Mouse (Mus musculus) retina, postnatal 1 day (tissue): ENCODE data around the gene Gm21981.

Source experiments
- DNase-seq: peaks from one replicate; pipeline ENCODE4 v3.0.0-alpha.2; 2012

Gene Gm21981

GRCm38 (mm10) chr17:47694442-47694502, at the start of gene Gm21981:
TSS of gene Gm21981 (minus strand) at chr17:47694455.
- no peak for DNase-seq

GRCm38 (mm10) chr17:47742991-47743734, 48.9 kb upstream of the Gm21981 start:
- no peak for DNase-seq

GRCm38 (mm10) chr17:47740186-47740585, 45.9 kb upstream of the Gm21981 start:
- DNase-seq = no peak

GRCm38 (mm10) chr17:47738879-47739798, 44.9 kb upstream of the Gm21981 start:
- DNase-seq = peak; percentile 45

GRCm38 (mm10) chr17:47738066-47738878, 44.0 kb upstream of the Gm21981 start:
- DNase-seq = peak; percentile 65

GRCm38 (mm10) chr17:47737271-47738065, 43.2 kb upstream of the Gm21981 start:
- DNase-seq = peak; percentile 73

- DNase-seq = peak; percentile 94
Observed at GRCm38 (mm10) chr17:47736856-47737255, 42.6 kb upstream of the Gm21981 start, which contains the start of gene Tfeb. TSS of gene Tfeb (plus strand) at chr17:47737030.

GRCm38 (mm10) chr17:47735553-47736100, 41.4 kb upstream of the Gm21981 start:
- no peak for DNase-seq

- no peak for DNase-seq
Observed at GRCm38 (mm10) chr17:47730633-47731575, 36.6 kb upstream of the Gm21981 start.

GRCm38 (mm10) chr17:47726566-47726965, 32.3 kb upstream of the Gm21981 start, which contains the start of gene Pgc:
TSS of gene Pgc (plus strand) at chr17:47726842.
- DNase-seq = no peak

GRCm38 (mm10) chr17:47721183-47721582, 26.9 kb upstream of the Gm21981 start:
- no peak for DNase-seq

- DNase-seq = no peak
Observed at GRCm38 (mm10) chr17:47715037-47715436, 20.8 kb upstream of the Gm21981 start.

GRCm38 (mm10) chr17:47712889-47713571, 18.8 kb upstream of the Gm21981 start:
- peak; percentile 6 for DNase-seq

GRCm38 (mm10) chr17:47711883-47712282, 17.6 kb upstream of the Gm21981 start:
- DNase-seq = peak; percentile 16

GRCm38 (mm10) chr17:47710036-47710435, 15.8 kb upstream of the Gm21981 start:
- DNase-seq = no peak

- DNase-seq = no peak
Observed at GRCm38 (mm10) chr17:47708972-47709371, 14.7 kb upstream of the Gm21981 start.

- no peak for DNase-seq
Observed at GRCm38 (mm10) chr17:47707961-47708360, 13.7 kb upstream of the Gm21981 start.

- DNase-seq = no peak
Observed at GRCm38 (mm10) chr17:47706196-47706595, 11.9 kb upstream of the Gm21981 start.

GRCm38 (mm10) chr17:47704692-47705091, 10.4 kb upstream of the Gm21981 start:
- no peak for DNase-seq

GRCm38 (mm10) chr17:47703556-47703955, 9.3 kb upstream of the Gm21981 start:
- DNase-seq = no peak
